Mouse (Mus musculus) megakaryocyte, embryonic 14.5 days (primary cell): ENCODE measurements around the gene Tmem150b.

Source experiments
- FLI1 ChIP-seq: IDR thresholded peaks from 2 replicates; pipeline ENCODE4 v1.6.1; 2012; ENCODE audit warnings: low read length, inconsistent platforms, mixed read lengths
- GATA1 ChIP-seq: IDR thresholded peaks from 3 replicates; pipeline ENCODE4 v1.6.1; 2012; ENCODE audit warnings: mixed read lengths, low read length, inconsistent platforms, borderline replicate concordance

- TF ChIP-seq GATA1 (no peak), FLI1 (no peak)
Measured at GRCm38 (mm10) chr7:4723508-4723907, 1.5 kb downstream of the Tmem150b start.
